Mouse (Mus musculus): Measurements from ENCODE around the gene Shank3. TPM values are rescaled to one million over a fixed set of nuclear protein-coding genes. Genes with fewer than 3 reads are reported as not detected.

Shank3 gene
- polyA plus RNA-seq, 1 experiment from 2014 or later, result 0.23 TPM

GRCm38 (mm10) chr15:89500221-89500791, 883 bp downstream of the Shank3 start:
- ATAC-seq (ENCODE audit: low read depth), result peak; percentile 69
- Histone ChIP-seq H3K4me3 (replicated peaks) (peak overlapping the region; percentile 67), H3K9ac (peak overlapping the region; percentile 62), H3K4me2 (peak overlapping the region; percentile 89), H3K36me3 (peaks cover 12% of the 10 kb centered on the region; the same call in 1 of the 2 replicates), H3K4me1 (replicated peaks) (peaks cover 41% of the 10 kb centered on the region), H3K27ac (0 out of 2 replicates have a peak overlapping the region, but pooled peaks have one; percentile 23), H3K27me3 (peaks cover 48% of the 10 kb centered on the region), H3K9me3 (replicated peaks) (no peaks in the 10 kb centered on the region)
- 7% methylated on average over 35 of the region's 35 CpGs for WGBS (ENCODE audit: insufficient replicate concordance)
- DNase-seq, result peak; percentile 27

GRCm38 (mm10) chr15:89501321-89501720, 1.9 kb downstream of the Shank3 start:
- 0 out of 2 replicates have a peak overlapping the region, but pooled peaks have one; percentile 89 for H3K4me2 ChIP-seq
- H3K9me3 ChIP-seq (replicated peaks), result no peaks in the 10 kb centered on the region
- peaks cover 41% of the 10 kb centered on the region for H3K4me1 ChIP-seq (replicated peaks)
- peaks cover 14% of the 10 kb centered on the region; the same call in 1 of the 2 replicates for H3K36me3 ChIP-seq
- no peak overlapping the region for H3K4me3 ChIP-seq (replicated peaks)
- ATAC-seq (ENCODE audit: low read depth) (no peak), DNase-seq (no peak)
- peaks cover 48% of the 10 kb centered on the region for H3K27me3 ChIP-seq
- no peak overlapping the region; the same call in 1 of the 2 replicates for H3K9ac ChIP-seq
- H3K27ac ChIP-seq, result no peak overlapping the region
- 60% methylated on average over 3 of the region's 3 CpGs for WGBS (ENCODE audit: insufficient replicate concordance)

- Histone ChIP-seq H3K4me1 (replicated peaks) (peaks cover 21% of the 10 kb centered on the region), H3K9me3 (replicated peaks) (no peaks in the 10 kb centered on the region), H3K27ac (no peak overlapping the region; the same call in 1 of the 2 replicates), H3K36me3 (peaks cover 20% of the 10 kb centered on the region; the same call in 1 of the 2 replicates), H3K4me2 (no peak overlapping the region), H3K27me3 (peaks cover 12% of the 10 kb centered on the region), H3K4me3 (replicated peaks) (no peak overlapping the region), H3K9ac (no peak overlapping the region)
- 66% methylated on average over 9 of the region's 9 CpGs for WGBS (ENCODE audit: insufficient replicate concordance)
- ATAC-seq (ENCODE audit: low read depth), result peak; percentile 6; the same call in 1 of the 2 replicates
- no peak for DNase-seq
Observed at GRCm38 (mm10) chr15:89504838-89505237, 5.4 kb downstream of the Shank3 start.

- no peaks in the 10 kb centered on the region for H3K27me3 ChIP-seq
- no peak overlapping the region for H3K9ac ChIP-seq
- H3K36me3 ChIP-seq, result peaks cover 20% of the 10 kb centered on the region; the same call in 1 of the 2 replicates
- ATAC-seq (ENCODE audit: low read depth), result no peak
- no peak overlapping the region for H3K4me3 ChIP-seq (replicated peaks)
- WGBS (ENCODE audit: insufficient replicate concordance), result 71% methylated on average over 8 of the region's 8 CpGs
- H3K27ac ChIP-seq, result no peak overlapping the region
- H3K9me3 ChIP-seq (replicated peaks), result no peaks in the 10 kb centered on the region
- no peak overlapping the region for H3K4me2 ChIP-seq
- H3K4me1 ChIP-seq (replicated peaks), result peaks cover 14% of the 10 kb centered on the region
- DNase-seq, result no peak
Observed at GRCm38 (mm10) chr15:89507751-89508150, 8.3 kb downstream of the Shank3 start.

- H3K4me2 ChIP-seq, result no peak overlapping the region
- no peak overlapping the region for H3K4me3 ChIP-seq (replicated peaks)
- H3K9me3 ChIP-seq (replicated peaks), result no peaks in the 10 kb centered on the region
- no peak for DNase-seq
- 18% methylated on average over 4 of the region's 4 CpGs for WGBS (ENCODE audit: insufficient replicate concordance)
- no peaks in the 10 kb centered on the region for H3K27me3 ChIP-seq
- H3K9ac ChIP-seq, result 0 out of 2 replicates have a peak overlapping the region, but pooled peaks have one; percentile 23
- peak; percentile 93 for ATAC-seq (ENCODE audit: low read depth)
- peaks cover 26% of the 10 kb centered on the region for H3K4me1 ChIP-seq (replicated peaks)
- peak overlapping the region; percentile 69 for H3K27ac ChIP-seq
- H3K36me3 ChIP-seq, result no peaks in the 10 kb centered on the region
Observed at GRCm38 (mm10) chr15:89512679-89513078, 13.3 kb downstream of the Shank3 start.

- 72% methylated on average over 7 of the region's 7 CpGs for WGBS (ENCODE audit: insufficient replicate concordance)
- H3K27ac ChIP-seq, result no peak overlapping the region
- H3K36me3 ChIP-seq, result peaks cover 4% of the 10 kb centered on the region; the same call in 1 of the 2 replicates
- ATAC-seq (ENCODE audit: low read depth) (no peak), DNase-seq (no peak)
- H3K27me3 ChIP-seq, result peaks cover 21% of the 10 kb centered on the region; the same call in 1 of the 2 replicates
- H3K4me2 ChIP-seq, result no peak overlapping the region
- no peak overlapping the region for H3K9ac ChIP-seq
- H3K9me3 ChIP-seq (replicated peaks), result no peaks in the 10 kb centered on the region
- no peak overlapping the region for H3K4me3 ChIP-seq (replicated peaks)
- 0 out of 2 replicates have a peak, but pooled peaks cover 3% of the 10 kb centered on the region for H3K4me1 ChIP-seq (replicated peaks)
Observed at GRCm38 (mm10) chr15:89521951-89522350, 22.5 kb downstream of the Shank3 start.

GRCm38 (mm10) chr15:89522566-89523282, 23.3 kb downstream of the Shank3 start:
- H3K9me3 ChIP-seq (replicated peaks), result no peaks in the 10 kb centered on the region
- ATAC-seq (ENCODE audit: low read depth) (no peak), DNase-seq (no peak)
- H3K4me2 ChIP-seq, result no peak overlapping the region
- H3K9ac ChIP-seq, result no peak overlapping the region
- H3K27me3 ChIP-seq, result peaks cover 21% of the 10 kb centered on the region; the same call in 1 of the 2 replicates
- no peak overlapping the region for H3K4me3 ChIP-seq (replicated peaks)
- peaks cover 4% of the 10 kb centered on the region; the same call in 1 of the 2 replicates for H3K36me3 ChIP-seq
- WGBS (ENCODE audit: insufficient replicate concordance), result 83% methylated on average over 10 of the region's 10 CpGs
- 0 out of 2 replicates have a peak, but pooled peaks cover 3% of the 10 kb centered on the region for H3K4me1 ChIP-seq (replicated peaks)
- no peak overlapping the region for H3K27ac ChIP-seq

- no peak overlapping the region for H3K9ac ChIP-seq
- peaks cover 21% of the 10 kb centered on the region; the same call in 1 of the 2 replicates for H3K27me3 ChIP-seq
- no peak for DNase-seq
- H3K27ac ChIP-seq, result no peak overlapping the region
- 0 out of 2 replicates have a peak, but pooled peaks cover 3% of the 10 kb centered on the region for H3K4me1 ChIP-seq (replicated peaks)
- WGBS (ENCODE audit: insufficient replicate concordance), result 72% methylated on average over 44 of the region's 47 CpGs
- H3K4me2 ChIP-seq, result peak overlapping the region; percentile 60
- peak overlapping the region; percentile 51 for H3K4me3 ChIP-seq (replicated peaks)
- peaks cover 4% of the 10 kb centered on the region; the same call in 1 of the 2 replicates for H3K36me3 ChIP-seq
- ATAC-seq (ENCODE audit: low read depth), result no peak
- no peaks in the 10 kb centered on the region for H3K9me3 ChIP-seq (replicated peaks)
Observed at GRCm38 (mm10) chr15:89523283-89523832, 23.9 kb downstream of the Shank3 start.

- Histone ChIP-seq H3K27me3 (peaks cover 21% of the 10 kb centered on the region; the same call in 1 of the 2 replicates), H3K4me3 (replicated peaks) (peak overlapping the region; percentile 51), H3K36me3 (peaks cover 4% of the 10 kb centered on the region; the same call in 1 of the 2 replicates), H3K9me3 (replicated peaks) (no peaks in the 10 kb centered on the region), H3K27ac (no peak overlapping the region), H3K4me1 (replicated peaks) (0 out of 2 replicates have a peak, but pooled peaks cover 3% of the 10 kb centered on the region), H3K9ac (no peak overlapping the region), H3K4me2 (peak overlapping the region; percentile 60)
- ATAC-seq (ENCODE audit: low read depth) (no peak), DNase-seq (no peak)
- WGBS (ENCODE audit: insufficient replicate concordance), result 63% methylated on average over 51 of the region's 52 CpGs
Observed at GRCm38 (mm10) chr15:89524001-89524571, 24.7 kb downstream of the Shank3 start.

GRCm38 (mm10) chr15:89524611-89525415, 25.4 kb downstream of the Shank3 start:
- no peak for ATAC-seq (ENCODE audit: low read depth)
- WGBS (ENCODE audit: insufficient replicate concordance), result 77% methylated on average over 8 of the region's 8 CpGs
- H3K36me3 ChIP-seq, result peaks cover 4% of the 10 kb centered on the region; the same call in 1 of the 2 replicates
- no peaks in the 10 kb centered on the region for H3K9me3 ChIP-seq (replicated peaks)
- peaks cover 21% of the 10 kb centered on the region; the same call in 1 of the 2 replicates for H3K27me3 ChIP-seq
- no peak overlapping the region for H3K4me2 ChIP-seq
- H3K9ac ChIP-seq, result no peak overlapping the region
- no peak overlapping the region for H3K4me3 ChIP-seq (replicated peaks)
- H3K27ac ChIP-seq, result no peak overlapping the region
- H3K4me1 ChIP-seq (replicated peaks), result 0 out of 2 replicates have a peak, but pooled peaks cover 3% of the 10 kb centered on the region
- no peak for DNase-seq

All from liver, embryonic 13.5 days (tissue).